Mouse (Mus musculus): Measurements from ENCODE around the gene Kantr.
A peak's percentile ranks its signal among the peaks of the same experiment; 100 is the strongest.
"Not testable (repeated sequence)": the region's sequence is repeated elsewhere in the genome, so short reads cannot be mapped to it uniquely, and the experiment has no call there.

Kantr gene

DNA sequence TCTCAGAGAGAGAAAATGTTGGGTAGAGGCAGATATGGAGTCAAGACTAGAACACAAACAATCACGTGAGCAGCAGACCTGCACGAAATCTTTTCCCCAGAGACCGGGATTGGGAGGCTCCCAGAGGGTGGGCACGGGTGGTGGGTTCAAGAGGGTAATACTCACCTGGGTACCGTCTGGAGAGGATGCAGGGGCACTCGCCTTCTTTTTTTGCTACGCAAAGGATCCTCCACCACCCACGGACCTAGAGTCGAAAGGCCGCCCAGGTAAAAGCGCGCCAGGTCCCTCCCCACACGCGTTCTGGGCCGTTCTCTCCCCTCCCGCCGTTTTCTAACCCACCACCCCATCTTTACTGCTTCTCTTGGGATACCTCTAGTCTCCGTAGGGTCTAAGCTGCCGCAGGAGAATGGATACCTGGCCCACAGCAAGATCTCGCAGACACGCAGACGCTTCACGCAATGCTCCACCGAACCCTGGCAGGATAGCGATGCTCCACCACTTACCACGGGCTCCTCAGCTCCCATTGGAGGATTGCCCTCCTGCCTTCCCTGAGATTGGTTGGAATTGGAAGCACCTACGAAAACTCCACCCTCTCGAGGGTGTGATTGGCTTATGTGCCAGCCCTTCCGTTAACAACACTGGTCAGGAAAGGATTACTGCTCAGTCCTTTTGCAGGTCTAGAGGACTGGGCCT is at the start of gene Kantr:
TSS of gene Kantr (minus strand) at position 500 of the 693 bp plus-strand sequence.
- DNase-seq, result peak; percentile 93

DNA sequence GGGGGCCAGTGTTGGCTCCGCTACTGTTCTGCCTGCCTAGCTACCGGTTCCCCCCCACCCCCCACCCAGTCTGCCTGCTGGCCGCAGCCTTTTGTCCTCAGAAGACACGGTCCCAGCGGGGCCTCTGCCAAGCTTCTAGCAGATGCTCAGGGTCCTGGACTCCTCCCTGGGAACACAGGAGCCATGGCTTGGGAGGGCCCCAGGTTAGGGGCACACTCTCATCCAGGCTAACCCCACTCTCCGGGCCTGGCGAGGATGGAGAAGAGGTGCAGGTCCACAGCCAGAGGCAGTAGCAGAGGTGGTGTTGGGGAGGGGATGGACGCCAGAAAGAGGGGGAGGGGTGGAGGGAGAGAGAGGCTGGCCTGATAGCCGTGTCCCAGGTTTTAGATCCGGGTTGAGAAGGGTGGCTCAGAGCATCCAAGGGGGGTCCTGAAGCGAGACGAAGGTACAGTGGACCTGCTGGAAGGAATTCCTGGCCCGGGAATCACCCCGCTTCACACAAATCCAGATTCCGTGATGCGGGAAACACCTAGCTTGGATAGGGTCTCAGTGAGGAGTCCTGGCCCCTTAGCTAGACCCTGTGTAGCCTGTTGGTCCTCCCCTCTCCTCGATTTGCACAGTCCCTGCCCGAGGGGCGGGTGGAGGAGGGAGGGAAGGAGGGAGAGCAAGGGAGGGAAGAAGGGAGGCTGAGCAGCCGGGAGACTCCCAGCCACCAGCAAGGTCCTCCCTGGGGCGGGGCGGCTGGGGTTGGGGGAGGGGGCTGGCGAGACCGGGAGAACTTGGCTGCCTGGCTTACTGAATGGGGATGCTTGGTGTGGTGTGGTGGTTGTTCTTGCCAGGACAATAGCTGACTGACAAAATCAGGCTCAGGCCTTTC is 41.3 kb upstream of the Kantr start, which contains the start of gene Gpr173:
TSS of gene Gpr173 (minus strand) at position 308 of the 877 bp plus-strand sequence.
- DNase-seq, result peak; percentile 88

GRCm38 (mm10) chrX:152368054-152368396 is 40.7 kb upstream of the Kantr start:
- DNase-seq, result peak; percentile 37

DNA sequence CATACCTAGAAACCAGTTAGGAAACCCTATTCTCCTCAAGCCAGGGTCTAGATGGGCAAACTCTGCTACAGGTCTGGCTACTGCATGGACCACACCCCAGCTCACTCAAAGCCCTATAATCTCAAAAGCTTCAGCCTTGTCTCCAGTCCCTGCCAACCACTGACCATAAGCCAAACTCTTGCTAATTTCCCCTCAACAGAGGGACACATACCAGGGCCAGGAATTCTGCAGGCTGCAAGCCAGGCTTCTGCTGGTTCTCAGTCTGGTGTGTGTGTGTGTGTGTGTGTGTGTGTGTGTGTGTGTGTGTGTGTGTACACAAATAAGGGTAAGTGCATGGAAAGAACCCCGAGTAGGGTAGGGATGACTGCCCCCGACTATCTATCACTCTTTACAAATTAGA is 39.1 kb upstream of the Kantr start:
- no peak for DNase-seq

GRCm38 (mm10) chrX:152352553-152353153 is 25.4 kb upstream of the Kantr start:
- peak; percentile 82 for DNase-seq

DNA sequence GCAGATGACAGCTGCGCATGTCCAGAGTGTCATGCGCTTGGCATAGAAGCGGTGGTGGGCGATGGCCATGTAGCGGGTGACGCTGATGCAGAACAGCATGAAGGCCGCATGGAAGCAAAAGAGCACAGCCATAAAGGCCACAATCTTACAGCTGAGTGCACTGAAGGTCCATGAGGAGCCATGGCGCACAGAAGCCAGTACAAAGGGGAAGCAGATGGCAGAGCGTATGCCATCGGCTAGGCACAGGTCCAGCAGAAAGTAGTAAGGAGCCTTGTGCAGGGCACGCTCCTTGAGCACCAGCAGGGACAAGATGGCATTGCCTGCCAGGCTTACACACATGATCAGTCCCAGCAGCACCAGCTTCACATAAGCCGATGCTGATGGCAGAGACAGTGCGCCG is 19.7 kb upstream of the Kantr start:
- no peak for DNase-seq

DNA sequence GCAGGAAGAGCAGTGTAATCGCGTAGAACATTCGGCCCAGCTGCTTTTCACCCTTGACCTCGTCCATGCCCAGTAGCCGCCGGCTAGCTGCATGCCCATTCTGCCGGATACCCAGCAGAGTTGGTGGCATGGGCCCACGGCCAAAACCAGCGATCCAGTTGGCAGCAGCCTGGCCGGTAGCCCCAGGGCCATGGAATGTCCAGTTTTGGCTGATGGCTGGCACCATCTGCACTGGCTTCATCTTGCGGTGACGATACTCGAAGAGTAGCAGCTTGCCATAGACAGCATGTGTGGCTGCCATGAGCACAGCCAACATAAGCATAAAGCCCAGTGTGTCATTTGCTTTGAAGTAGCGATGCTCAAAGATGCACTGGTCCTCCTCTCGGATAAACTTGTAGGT is 19.3 kb upstream of the Kantr start:
- no peak for DNase-seq

DNA sequence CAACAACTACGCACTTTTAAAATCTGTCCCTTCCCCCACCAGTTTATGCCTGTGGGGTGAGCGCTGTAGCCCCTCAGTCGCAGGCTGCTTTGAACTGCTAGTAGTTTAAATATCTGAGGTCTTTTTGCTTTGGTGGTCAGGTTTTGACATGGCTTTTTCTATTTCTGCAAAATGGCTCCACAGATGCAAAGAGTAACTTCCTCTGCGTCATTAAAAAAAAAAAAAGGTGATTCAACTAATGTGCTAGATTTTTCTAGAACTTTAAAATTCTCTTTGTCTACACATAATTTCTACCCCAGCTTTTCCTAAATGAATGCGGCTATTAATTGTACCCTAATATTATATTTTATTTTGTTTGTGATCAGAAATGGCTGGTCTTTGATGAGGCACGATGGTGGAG is 15.6 kb upstream of the Kantr start:
- DNase-seq, result no peak

GRCm38 (mm10) chrX:152342358-152342901 is 15.1 kb upstream of the Kantr start, which contains the start of gene Tspyl2:
TSS of gene Tspyl2 (minus strand) at chrX:152342425.
- peak; percentile 98 for DNase-seq

GRCm38 (mm10) chrX:152341496-152341895 is 14.2 kb upstream of the Kantr start:
- peak; percentile 12 for DNase-seq

DNA sequence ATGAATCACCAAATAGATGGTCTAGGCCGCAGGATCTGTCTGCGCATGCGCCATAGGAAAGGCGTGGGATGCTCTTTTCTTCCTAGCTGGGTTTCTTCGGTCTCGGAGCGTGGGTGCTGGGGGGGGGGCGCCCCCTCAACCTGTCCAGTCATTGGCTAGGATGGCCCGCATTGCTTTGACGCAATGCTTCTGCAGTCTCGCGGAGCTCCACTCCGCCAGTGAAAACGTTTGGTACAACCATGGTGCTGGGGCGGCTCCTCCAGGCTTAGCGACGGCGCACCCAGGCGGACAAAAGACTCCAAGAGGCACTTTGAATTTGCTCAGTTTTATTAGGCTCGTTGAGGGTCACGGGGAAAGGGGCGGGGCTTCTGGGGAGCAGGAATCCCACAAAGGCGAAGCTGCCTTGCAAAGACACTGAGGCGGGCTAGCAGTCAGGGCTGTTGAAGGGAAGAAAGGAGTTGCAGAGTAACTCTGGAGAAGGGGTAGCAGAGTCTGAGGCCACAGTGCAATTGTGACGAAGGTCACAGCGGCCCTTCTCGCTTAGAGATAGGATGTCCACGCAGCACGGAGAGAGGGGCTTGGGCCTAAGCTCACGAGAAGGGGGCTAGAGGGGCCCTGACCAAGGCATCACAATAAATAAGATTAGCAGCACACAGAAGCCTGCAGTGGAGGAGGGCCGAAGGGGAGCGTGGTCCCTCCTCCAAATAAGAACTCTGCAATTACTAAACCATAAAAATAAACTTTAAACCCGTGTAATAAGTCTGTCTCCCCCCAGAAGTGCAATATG is 9.4 kb upstream of the Kantr start:
- peak; percentile 97 for DNase-seq

DNA sequence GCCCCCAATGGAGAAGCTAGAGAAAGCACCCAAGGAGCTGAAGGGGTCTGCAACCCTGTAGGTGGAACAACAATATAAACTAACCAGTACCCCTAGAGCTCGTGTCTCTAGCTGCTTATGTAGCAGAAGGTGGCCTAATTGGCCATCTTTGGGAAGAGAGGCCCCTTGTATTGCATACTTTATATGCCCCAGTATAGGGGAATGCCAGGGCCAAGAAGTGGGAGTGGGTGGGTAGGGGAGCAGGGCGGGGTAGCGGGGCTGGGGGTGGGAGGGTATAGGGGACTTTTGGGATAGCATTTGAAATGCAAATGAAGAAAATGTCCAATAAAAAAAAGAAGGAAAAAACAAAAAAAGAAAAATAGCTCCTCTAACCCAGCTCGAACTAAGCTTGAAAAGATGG is 8.8 kb upstream of the Kantr start:
- DNase-seq, result not testable (repeated sequence)

DNA sequence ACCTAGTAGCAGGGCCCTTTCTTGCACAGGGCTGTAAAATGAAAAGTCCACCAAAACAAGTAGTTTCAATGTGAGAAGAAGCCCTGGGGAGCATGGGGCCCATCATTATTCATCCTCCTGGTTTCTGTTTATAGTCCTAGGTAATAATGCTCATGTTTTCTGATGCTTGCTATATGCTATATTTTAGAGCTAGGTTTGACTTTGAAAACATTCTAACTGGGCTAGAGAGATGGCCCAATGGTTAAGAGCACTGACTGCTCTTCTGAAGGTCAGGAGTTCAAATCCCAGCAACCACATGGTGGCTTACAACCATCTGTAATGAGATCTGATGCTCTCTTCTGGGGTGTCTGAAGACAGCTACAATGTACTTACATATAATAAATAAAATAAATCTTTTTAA is 2.1 kb upstream of the Kantr start:
- not testable (repeated sequence) for DNase-seq

DNA sequence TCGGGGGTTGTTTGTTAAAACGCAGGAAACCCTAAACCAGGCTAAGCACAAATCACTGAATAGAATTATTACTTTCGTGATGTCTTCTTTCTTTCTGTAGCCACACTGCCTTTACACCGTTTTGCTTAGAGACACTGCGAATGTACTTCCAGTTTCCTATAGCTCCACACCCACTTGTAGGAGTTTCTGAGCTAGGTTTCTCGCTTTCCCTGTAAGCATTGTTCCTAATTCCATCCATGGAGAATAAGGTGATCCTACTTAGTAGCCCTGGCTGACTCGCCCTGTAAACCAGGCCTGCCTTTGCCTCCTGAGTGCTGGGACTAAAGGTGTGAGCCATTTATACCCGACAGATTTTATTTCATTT is 376 bp upstream of the Kantr start:
- no peak for DNase-seq

DNA sequence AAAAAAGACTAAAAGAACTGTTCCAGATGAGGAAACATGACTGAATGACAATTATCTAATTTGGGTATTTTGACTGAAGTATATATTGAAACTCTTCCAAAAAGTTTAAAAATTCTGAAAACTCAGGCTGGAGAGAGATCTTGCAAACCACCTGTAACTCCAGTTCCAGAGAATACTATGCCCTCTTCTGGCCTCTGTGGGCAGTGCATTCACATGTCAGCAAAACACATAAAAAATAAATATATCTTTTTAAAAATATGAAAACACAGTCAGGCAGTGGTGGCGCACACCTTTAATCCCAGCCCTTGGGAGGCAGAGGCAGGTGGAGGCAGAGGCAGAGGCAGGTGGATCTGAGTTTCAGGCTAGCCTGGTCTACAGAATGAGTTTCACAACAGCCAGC is 3.7 kb downstream of the Kantr start:
- no peak for DNase-seq

GRCm38 (mm10) chrX:152322776-152323175 is 4.5 kb downstream of the Kantr start:
- DNase-seq, result no peak

GRCm38 (mm10) chrX:152320535-152320934 is 6.8 kb downstream of the Kantr start:
- DNase-seq, result no peak

GRCm38 (mm10) chrX:152307942-152308341 is 19.4 kb downstream of the Kantr start:
- peak; percentile 24 for DNase-seq

GRCm38 (mm10) chrX:152307371-152307770 is 19.9 kb downstream of the Kantr start:
- no peak for DNase-seq

DNA sequence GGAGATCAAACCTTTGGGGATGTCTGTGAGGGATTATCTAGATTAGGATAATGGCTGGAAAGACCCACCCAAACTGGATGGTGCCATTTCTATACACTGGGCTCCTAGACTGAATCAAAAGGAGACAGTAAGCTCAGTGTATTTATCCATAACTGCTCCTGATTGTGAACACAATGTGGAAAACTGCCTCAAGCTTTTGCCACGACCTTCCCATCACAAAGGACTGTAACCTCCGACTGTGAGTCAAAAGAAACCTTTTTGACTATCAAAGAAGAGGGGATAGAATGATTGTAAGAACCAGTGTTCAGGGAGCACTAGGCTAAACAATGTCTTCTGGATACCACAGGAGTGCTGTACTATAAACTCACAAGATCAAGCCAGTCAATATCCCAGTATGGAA is 21.1 kb downstream of the Kantr start:
- no peak for DNase-seq

- not testable (repeated sequence) for DNase-seq
These were observed 40.3 kb downstream of the Kantr start for GRCm38 (mm10) chrX:152287026-152287425.

DNA sequence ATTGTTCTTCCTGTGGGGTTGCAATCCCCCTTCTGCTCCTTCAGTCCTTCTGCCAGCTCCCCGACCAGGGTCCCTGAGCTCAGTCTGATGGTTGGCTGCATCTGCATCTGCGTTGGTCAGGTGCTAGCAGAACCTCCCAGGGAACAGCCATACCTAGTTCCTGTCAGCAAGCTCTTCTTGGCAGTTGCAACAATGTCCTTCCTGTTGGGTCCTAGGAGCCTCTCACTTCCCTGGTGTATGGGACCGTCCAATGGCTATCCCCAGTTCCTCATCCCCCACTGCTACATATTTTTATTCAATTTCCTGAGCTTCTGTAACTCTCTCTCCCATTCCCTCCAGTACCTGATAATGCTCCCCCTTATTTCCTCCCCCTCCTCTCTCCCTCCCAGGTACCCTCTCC is 42.5 kb downstream of the Kantr start:
- no peak for DNase-seq

GRCm38 (mm10) chrX:152279384-152279783 is 47.9 kb downstream of the Kantr start:
- DNase-seq, result no peak
